Mouse (Mus musculus) stomach, postnatal 0 days (tissue): Measurements from ENCODE around the gene Tspan18.

Experiments
- CTCF ChIP-seq: IDR thresholded peaks from 2 replicates; pipeline ENCODE4 v1.5.1; 2016; ENCODE audit warnings: antibody characterized with exemption, low read depth, mild to moderate bottlenecking, moderate library complexity
- EP300 ChIP-seq: optimal IDR thresholded peaks from 2 replicates; pipeline ENCODE3; 2016; ENCODE audit warnings: antibody characterized with exemption

DNA sequence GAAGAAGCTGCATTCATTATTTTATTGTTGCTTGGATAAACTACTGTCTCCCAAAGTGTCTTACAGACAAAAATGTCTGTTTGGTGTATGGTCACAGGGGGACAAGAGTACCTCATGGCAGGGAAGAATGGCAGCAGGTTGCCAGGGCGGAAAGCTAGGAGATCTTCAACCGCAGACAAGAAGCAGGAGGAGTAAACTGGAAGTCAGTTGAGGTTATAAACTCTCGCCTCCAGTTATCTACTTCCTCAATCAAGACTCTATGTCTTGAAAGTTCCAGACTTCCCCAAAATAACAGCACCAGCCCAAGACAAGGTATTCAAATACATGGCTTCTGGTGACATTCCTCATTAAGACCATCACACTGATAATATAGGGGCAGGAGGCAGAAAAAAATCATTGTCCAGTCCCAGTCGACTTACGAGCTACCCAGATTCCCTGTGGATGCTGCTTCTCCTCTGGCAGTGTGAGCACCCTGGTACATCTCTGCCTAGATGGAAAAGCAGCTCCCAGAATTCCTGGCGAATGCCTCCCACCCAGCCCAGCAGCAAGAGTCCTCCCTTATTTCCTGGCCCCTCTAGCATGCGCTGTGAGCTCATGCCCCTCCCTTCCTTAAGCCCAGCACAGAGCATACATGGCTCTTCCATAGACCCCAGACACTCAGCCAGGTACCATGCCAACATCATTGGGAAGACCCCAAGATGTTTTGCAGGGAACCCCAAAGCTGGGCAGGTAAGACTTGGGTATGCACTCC is 172.2 kb downstream of the Tspan18 start:
- TF ChIP-seq CTCF = no peak
- TF ChIP-seq EP300 = no peak
